Mouse (Mus musculus): Measurements from ENCODE around the gene Tgif1.

GRCm38 (mm10) chr17:70871676-70872075, 18.3 kb upstream of the Tgif1 start:
- no peak for TF ChIP-seq EP300 (IDR thresholded peaks at IDR 0.05; ENCODE audit: low read depth)
- TF ChIP-seq CTCF (IDR thresholded peaks at IDR 0.05; ENCODE audit: low read depth) = no peak

Measured in heart, postnatal 0 days (tissue).